ENCODE assay signal across 9 mouse cellular contexts in genomic region chr1:169934005-169934725, GRCm38 (mm10). TPM values are rescaled to one million over a fixed set of nuclear protein-coding genes. Genes with fewer than 3 reads are reported as not detected.
A peak's percentile ranks its signal among the peaks of the same experiment; 100 is the strongest.
DNase-seq lines count a peak whose midpoint lies in the region; ATAC-seq and TF ChIP-seq lines count a peak whose summit lies in the region.
"Had no signal": no experiment of that assay in that cellular context is flagged by ENCODE, and none has a peak within 500 bp of the region (broad histone marks: within the 10 kb centered on the region; RNA-seq: fewer than 3 reads in every experiment).

No protein-coding gene starts in this region.

- H3K27ac ChIP-seq in kidney, adult 2 months (ENCODE audit: insufficient read depth, low read depth, low read length): no peak overlapping the region
- no peak overlapping the region for H3K27ac ChIP-seq in limb, embryonic 15.5 days
- peak overlapping the region; percentile 72 for H3K27ac ChIP-seq in neural tube, embryonic 15.5 days (replicated peaks)

- peak; percentile 57 for DNase-seq in A20 (ENCODE audit: low read depth, low spot score)
- peak; percentile 27 for DNase-seq in MEL-GATA-1-ER (ENCODE audit: extremely low read depth, low read depth)
- DNase-seq in cerebellum, postnatal 14 days: peak; percentile 76 to 80
- DNase-seq in gastrocnemius, postnatal 14 days: peak; percentile 29
- DNase-seq in kidney, adult 2 months: peak; percentile 45

- intact Hi-C loops in gastrocnemius, postnatal 14 days (cut with DNase I; ENCODE audit: low total_unique reads): loop anchor here (5.0 kb wide), 1 partner anchor 397 kb away; no protein-coding TSS in a partner anchor

- no peaks in the 10 kb centered on the region for H3K9me3 ChIP-seq in limb, embryonic 15.5 days
- no peaks in the 10 kb centered on the region for H3K9me3 ChIP-seq in neural tube, embryonic 15.5 days (replicated peaks)

- no peaks in the 10 kb centered on the region for H3K27me3 ChIP-seq in kidney, adult 2 months (replicated peaks; ENCODE audit: control insufficient read depth, insufficient read depth, low read length)
- no peaks in the 10 kb centered on the region for H3K27me3 ChIP-seq in limb, embryonic 15.5 days
- H3K27me3 ChIP-seq in neural tube, embryonic 15.5 days (replicated peaks): no peaks in the 10 kb centered on the region

- no peak overlapping the region for H3K4me3 ChIP-seq in kidney, adult 2 months (ENCODE audit: insufficient read depth, low read depth, low read length)
- H3K4me3 ChIP-seq in limb, embryonic 15.5 days: no peak overlapping the region
- peak overlapping the region; percentile 31 for H3K4me3 ChIP-seq in neural tube, embryonic 15.5 days (replicated peaks)

- no peaks in the 10 kb centered on the region for H3K4me1 ChIP-seq in kidney, adult 2 months (ENCODE audit: control insufficient read depth, insufficient read depth, low read length)
- H3K4me1 ChIP-seq in limb, embryonic 15.5 days: no peaks in the 10 kb centered on the region
- H3K4me1 ChIP-seq in neural tube, embryonic 15.5 days: peaks cover 12% of the 10 kb centered on the region

- H3K4me2 ChIP-seq in limb, embryonic 15.5 days: peak overlapping the region; percentile 27
- peak overlapping the region; percentile 57 for H3K4me2 ChIP-seq in neural tube, embryonic 15.5 days

- ATAC-seq in limb, embryonic 15.5 days (ENCODE audit: insufficient number of reproducible peaks, low FRiP score, low TSS enrichment, low read depth): no peak
- ATAC-seq in neural tube, embryonic 15.5 days (ENCODE audit: low FRiP score): peak; percentile 76
- ATAC-seq in inflammation-experienced regulatory T-cells, adult 6 months: no peak

- 39% methylated on average over 16 of the region's 16 CpGs for WGBS in kidney, adult 2 months
- 46% methylated on average over 16 of the region's 16 CpGs for WGBS in limb, embryonic 15.5 days
- 26% methylated on average over 16 of the region's 16 CpGs for WGBS in neural tube, embryonic 15.5 days

- no peaks in the 10 kb centered on the region for H3K36me3 ChIP-seq in kidney, adult 2 months (ENCODE audit: control insufficient read depth, insufficient read depth, low read length)
- H3K36me3 ChIP-seq in limb, embryonic 15.5 days: no peaks in the 10 kb centered on the region
- H3K36me3 ChIP-seq in neural tube, embryonic 15.5 days: no peaks in the 10 kb centered on the region

- H3K9ac ChIP-seq in limb, embryonic 15.5 days: no peak overlapping the region
- no peak overlapping the region for H3K9ac ChIP-seq in neural tube, embryonic 15.5 days (replicated peaks)

- peak; percentile 39 for TF ChIP-seq CTCF in kidney, adult 2 months (conservative IDR thresholded peaks at IDR 0.05; ENCODE audit: insufficient read depth, insufficient read length, low read depth, low read length)

- no peak for TF ChIP-seq POLR2A in kidney, adult 2 months (IDR thresholded peaks at IDR 0.05; ENCODE audit: low read depth, low read length)

RNA-seq across cellular contexts. Expression of gene Ccdc190, which starts 5.7 kb away (rescaled TPM):
- total RNA-seq in gastrocnemius, postnatal 14 days (2021): not detected
- 0.11 TPM in 1 of 2 replicates, not detected in the other for polyA plus RNA-seq in kidney, adult 2 months (2012; rRNA removed)
- polyA plus RNA-seq in limb, embryonic 15.5 days (2015; fragmentation: Nextera tagmentation; extraction: Ambion mirVana): 0.13 TPM in 1 of 2 replicates, not detected in the other
- 3.0 and 3.5 TPM in 2 replicates for polyA plus RNA-seq in neural tube, embryonic 15.5 days (2015; fragmentation: Nextera tagmentation; extraction: Ambion mirVana)
- polyA plus RNA-seq in inflammation-experienced regulatory T-cells, adult 6 months (2017; shearing (Covaris generic)): not detected
- total RNA-seq: gastrocnemius, postnatal 4 days had no signal

RNA-seq across cellular contexts. Expression of gene Hsd17b7, which starts 34.9 kb away (rescaled TPM):
- total RNA-seq in gastrocnemius, postnatal 14 days (2021): 1 to 10 TPM; 2.2 to 2.9 TPM
- polyA plus RNA-seq in kidney, adult 2 months (2012; rRNA removed): 12.2 and 13.1 TPM in 2 replicates
- polyA plus RNA-seq in limb, embryonic 15.5 days (2015; fragmentation: Nextera tagmentation; extraction: Ambion mirVana): 22.0 and 22.9 TPM in 2 replicates
- 25.6 and 27.5 TPM in 2 replicates for polyA plus RNA-seq in neural tube, embryonic 15.5 days (2015; fragmentation: Nextera tagmentation; extraction: Ambion mirVana)
- 10 to 100 TPM in 1 of 3 experiments, 1 to 10 TPM in 2; 7.9 to 11.0 (median 9.6) TPM for polyA plus RNA-seq in inflammation-experienced regulatory T-cells, adult 6 months (2017; shearing (Covaris generic))

Comparison
In these comparisons a context has a peak if more than half of its experiments do, and no peak if none do; other contexts are left out.
1. DNase-seq: peak in every context shown above with its lines; median percentile 78 in cerebellum, postnatal 14 days; 57 in A20; 45 in kidney, adult 2 months; 29 in gastrocnemius, postnatal 14 days; 27 in MEL-GATA-1-ER.